Mouse (Mus musculus): ENCODE measurements around the gene Pex19. TPM values are rescaled to one million over a fixed set of nuclear protein-coding genes. Genes with fewer than 3 reads are reported as not detected.

Gene Pex19
- polyA plus RNA-seq (2015; fragmentation: Nextera tagmentation; extraction: Ambion mirVana), result 132 and 134 TPM in 2 replicates

DNA sequence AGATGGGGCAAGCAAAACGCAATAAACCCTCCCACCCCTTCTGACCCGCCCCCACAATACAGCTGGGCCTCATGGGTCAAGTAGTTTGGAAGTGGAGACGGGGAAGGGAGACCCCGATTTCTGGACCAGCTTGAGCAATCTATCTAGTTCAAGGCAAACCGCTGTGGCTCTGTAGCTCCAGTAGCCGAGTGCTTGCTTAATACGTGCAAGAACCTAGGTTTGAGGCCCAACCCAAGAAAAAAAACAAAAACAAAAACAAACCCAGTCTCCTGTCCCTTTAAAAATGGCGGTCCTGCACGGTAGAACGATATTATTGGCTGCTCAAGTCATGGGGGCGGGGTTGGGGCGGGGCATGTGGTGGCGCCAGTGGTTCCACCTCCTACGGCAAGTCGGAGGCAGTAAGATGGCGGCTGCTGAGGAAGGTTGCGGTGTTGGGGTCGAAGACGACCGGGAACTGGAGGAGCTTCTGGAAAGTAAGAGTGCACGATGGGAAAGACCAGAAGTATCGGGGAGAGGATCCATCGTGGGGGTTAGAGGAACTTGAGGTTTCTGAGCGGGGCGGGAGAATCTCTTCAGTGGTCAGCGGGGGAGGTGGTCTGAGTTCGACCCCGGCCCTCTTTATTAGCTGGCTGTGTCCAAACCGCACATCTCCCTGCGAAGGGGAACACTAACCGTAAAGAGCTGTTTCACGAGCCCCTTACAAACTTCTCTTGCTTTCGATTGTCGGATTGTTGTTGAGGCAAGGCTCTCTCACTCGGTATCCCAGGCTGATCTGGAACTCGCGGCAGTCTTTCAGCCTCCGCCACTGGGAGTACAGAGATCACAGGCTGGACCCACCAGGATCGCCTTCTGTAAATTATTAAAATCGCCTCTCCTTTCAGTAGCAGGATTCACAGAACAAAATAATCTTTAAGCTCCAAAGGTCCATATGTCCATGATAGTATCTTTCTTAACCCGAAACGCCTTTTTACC lies at the start of gene Pex19:
Pex19 (plus strand) TSS at position 380 of the 972 bp plus-strand sequence.
- Histone ChIP-seq H3K36me3 (ENCODE audit: control insufficient read depth, insufficient read depth) (peaks cover 48% of the 10 kb centered on the region), H3K9me3 (ENCODE audit: control insufficient read depth) (no peaks in the 10 kb centered on the region)
- under 1% methylated on average over 42 of the region's 42 CpGs for WGBS

DNA sequence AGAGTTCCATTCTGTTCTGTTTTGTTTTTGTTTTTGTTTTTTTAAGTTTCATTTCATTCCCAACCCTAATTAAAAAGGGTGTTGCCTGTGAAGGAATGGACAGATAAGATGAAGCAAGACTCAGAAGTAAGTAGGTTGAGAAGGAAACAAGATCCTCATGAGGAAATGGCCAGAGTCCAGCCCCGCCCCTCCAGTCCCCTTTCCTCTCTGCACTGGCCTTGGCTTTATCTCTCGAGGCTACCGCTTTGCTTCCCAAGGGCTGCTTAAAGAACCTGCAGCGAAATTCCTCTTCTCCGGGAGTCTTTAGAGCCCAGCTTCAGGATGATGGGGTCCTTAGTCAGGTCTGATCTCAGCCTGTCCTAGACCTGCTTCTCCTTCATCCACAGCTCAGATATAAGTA lies 48.6 kb upstream of the Pex19 start:
- no peaks in the 10 kb centered on the region for H3K9me3 ChIP-seq (ENCODE audit: control insufficient read depth)
- ATAC-seq, result peak; percentile 72
- H3K4me2 ChIP-seq (replicated peaks; ENCODE audit: low read depth), result peak overlapping the region; percentile 18; the same call in 1 of the 2 replicates
- H3K4me1 ChIP-seq (replicated peaks; ENCODE audit: control insufficient read depth, insufficient read depth, low read length), result no peaks in the 10 kb centered on the region
- H3K36me3 ChIP-seq (ENCODE audit: control insufficient read depth, insufficient read depth), result peaks cover 55% of the 10 kb centered on the region
- H3K4me3 ChIP-seq (ENCODE audit: low read depth, low read length), result 0 out of 2 replicates have a peak overlapping the region, but pooled peaks have one; percentile 2
- no peak for TF ChIP-seq CTCF (IDR thresholded peaks at IDR 0.05; ENCODE audit: low read depth)
- H3K9ac ChIP-seq (ENCODE audit: low read depth, low read length), result no peak overlapping the region
- no peaks in the 10 kb centered on the region for H3K27me3 ChIP-seq (replicated peaks; ENCODE audit: control insufficient read depth, insufficient read depth, low read length)
- WGBS, result 36% methylated on average over 5 of the region's 5 CpGs
- H3K27ac ChIP-seq (ENCODE audit: low read depth, low read length), result peak overlapping the region; percentile 68

More for the DNA sequence above, at the start of gene Pex19:
- Histone ChIP-seq H3K9ac (ENCODE audit: low read depth, low read length) (peak within 1 kb of the TSS; percentile 78), H3K4me2 (replicated peaks; ENCODE audit: low read depth) (peak within 1 kb of the TSS; percentile 83), H3K4me1 (replicated peaks; ENCODE audit: control insufficient read depth, insufficient read depth, low read length) (peaks cover 4% of the 10 kb centered on the region; the same call in 1 of the 2 replicates), H3K27ac (ENCODE audit: low read depth, low read length) (peak within 1 kb of the TSS; percentile 83), H3K27me3 (replicated peaks; ENCODE audit: control insufficient read depth, insufficient read depth, low read length) (no peaks in the 10 kb centered on the region), H3K4me3 (ENCODE audit: low read depth, low read length) (peak within 1 kb of the TSS; percentile 69)
- peak; percentile 91 for ATAC-seq
- TF ChIP-seq CTCF (IDR thresholded peaks at IDR 0.05; ENCODE audit: low read depth), result no peak

DNA sequence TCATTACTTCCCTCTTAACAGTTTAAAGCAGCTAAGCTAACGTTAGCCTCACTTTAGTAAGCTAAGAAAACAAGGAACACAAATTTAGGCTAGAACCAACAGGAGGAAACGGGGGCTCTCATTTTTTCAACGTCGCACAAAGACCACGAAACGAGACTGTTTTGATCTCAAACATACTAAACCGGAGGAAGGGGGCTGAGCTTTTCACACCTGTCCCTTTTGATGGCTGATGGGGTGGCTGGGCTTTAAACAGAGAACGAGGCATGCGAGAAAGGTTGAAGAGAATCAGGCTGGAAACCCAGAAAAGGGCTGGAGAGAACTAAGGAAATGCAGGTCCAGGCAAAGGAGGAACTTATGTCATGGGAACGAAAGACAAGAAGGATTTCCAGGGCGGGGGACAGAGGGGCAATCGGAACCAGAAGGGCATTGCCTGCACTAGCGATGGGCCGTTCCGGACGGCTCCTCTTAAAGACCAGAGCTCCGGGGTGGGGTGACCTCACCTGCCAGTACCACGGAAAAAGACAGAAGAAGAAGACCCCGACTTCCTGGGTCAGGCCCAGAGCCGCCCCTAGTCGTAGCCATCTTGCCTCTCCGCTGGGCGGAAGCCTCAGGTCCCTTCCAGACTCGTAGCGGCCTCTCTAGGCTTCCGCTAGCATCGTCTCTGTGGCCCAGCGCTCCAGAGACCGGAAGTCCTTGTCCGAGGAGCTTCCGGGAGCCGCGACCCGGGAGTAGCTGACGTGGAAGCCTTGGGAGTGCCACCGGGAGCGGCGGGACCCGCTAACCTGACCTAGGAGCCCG lies 44.3 kb upstream of the Pex19 start, which contains the start of the genes Copa and Ncstn:
Copa (plus strand) TSS at position 429 of the 798 bp plus-strand sequence.
Ncstn (minus strand) TSS at position 695 of the 798 bp plus-strand sequence.
- H3K27me3 ChIP-seq (replicated peaks; ENCODE audit: control insufficient read depth, insufficient read depth, low read length), result no peaks in the 10 kb centered on the region
- peak; percentile 94 for ATAC-seq
- H3K27ac ChIP-seq (ENCODE audit: low read depth, low read length), result peak within 1 kb of the TSS; percentile 89
- H3K9me3 ChIP-seq (ENCODE audit: control insufficient read depth), result no peaks in the 10 kb centered on the region
- peaks cover 7% of the 10 kb centered on the region; the same call in 1 of the 2 replicates for H3K4me1 ChIP-seq (replicated peaks; ENCODE audit: control insufficient read depth, insufficient read depth, low read length)
- H3K36me3 ChIP-seq (ENCODE audit: control insufficient read depth, insufficient read depth), result peaks cover 15% of the 10 kb centered on the region; the same call in 1 of the 2 replicates
- H3K4me3 ChIP-seq (ENCODE audit: low read depth, low read length), result peak within 1 kb of the TSS; percentile 84
- TF ChIP-seq CTCF (IDR thresholded peaks at IDR 0.05; ENCODE audit: low read depth), result peak; percentile 56
- peak within 1 kb of the TSS; percentile 71 for H3K4me2 ChIP-seq (replicated peaks; ENCODE audit: low read depth)
- under 1% methylated on average over 40 of the region's 40 CpGs for WGBS
- H3K9ac ChIP-seq (ENCODE audit: low read depth, low read length), result peak within 1 kb of the TSS; percentile 88

DNA sequence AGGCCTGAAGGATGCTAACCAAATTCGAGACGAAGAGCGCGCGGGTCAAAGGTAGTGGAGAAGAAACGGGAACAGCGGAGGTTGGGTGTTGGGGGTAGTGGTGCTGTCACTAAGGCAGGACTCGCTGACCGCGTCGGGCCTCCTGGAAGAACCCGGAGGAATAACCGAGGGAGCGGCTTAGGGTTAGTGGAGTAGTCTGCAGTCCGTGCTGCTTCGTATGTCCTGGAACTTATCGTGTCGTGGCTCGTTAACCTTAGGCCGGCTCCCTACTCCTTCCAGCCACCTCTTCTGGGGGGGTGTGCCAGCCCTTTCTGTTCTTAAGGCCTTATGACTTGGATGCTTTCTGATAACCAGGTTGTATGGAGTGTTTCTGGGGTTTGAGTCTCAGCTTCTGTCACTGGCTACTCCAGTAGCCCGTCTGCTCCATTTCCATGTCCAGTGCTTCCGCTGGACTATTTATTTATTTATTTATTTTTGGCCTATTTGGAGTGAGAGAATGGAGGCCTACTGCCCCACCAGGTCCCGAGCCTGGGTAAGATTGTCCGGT lies 43.6 kb upstream of the Pex19 start:
- Histone ChIP-seq H3K27ac (ENCODE audit: low read depth, low read length) (peak overlapping the region; percentile 89), H3K4me2 (replicated peaks; ENCODE audit: low read depth) (peak overlapping the region; percentile 71), H3K9me3 (ENCODE audit: control insufficient read depth) (no peaks in the 10 kb centered on the region), H3K36me3 (ENCODE audit: control insufficient read depth, insufficient read depth) (peaks cover 17% of the 10 kb centered on the region), H3K4me3 (ENCODE audit: low read depth, low read length) (peak overlapping the region; percentile 84), H3K9ac (ENCODE audit: low read depth, low read length) (peak overlapping the region; percentile 88), H3K27me3 (replicated peaks; ENCODE audit: control insufficient read depth, insufficient read depth, low read length) (no peaks in the 10 kb centered on the region), H3K4me1 (replicated peaks; ENCODE audit: control insufficient read depth, insufficient read depth, low read length) (peaks cover 7% of the 10 kb centered on the region; the same call in 1 of the 2 replicates)
- peak; percentile 65 for ATAC-seq
- TF ChIP-seq CTCF (IDR thresholded peaks at IDR 0.05; ENCODE audit: low read depth), result no peak
- WGBS, result under 1% methylated on average over 24 of the region's 24 CpGs

DNA sequence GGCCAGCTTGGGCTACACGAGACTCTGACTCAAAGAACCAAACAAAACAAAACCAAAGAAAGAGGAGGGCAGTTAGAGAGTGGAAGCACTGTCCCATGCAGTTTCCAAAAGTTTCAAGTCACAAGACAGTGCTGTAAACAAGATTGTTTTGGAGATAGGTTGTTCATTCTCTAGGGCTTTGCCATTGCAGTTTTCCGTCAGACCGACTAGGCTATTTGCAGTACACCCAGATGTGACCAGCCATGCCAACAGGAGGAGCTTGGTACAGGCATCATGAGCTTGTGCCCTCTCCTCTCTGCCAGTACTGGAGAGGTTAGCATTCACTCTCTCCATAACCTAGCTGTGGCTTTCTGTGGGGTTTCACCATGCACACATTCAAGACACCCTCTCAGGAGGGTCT lies 33.0 kb upstream of the Pex19 start:
- ATAC-seq, result no peak
- no peaks in the 10 kb centered on the region for H3K4me1 ChIP-seq (replicated peaks; ENCODE audit: control insufficient read depth, insufficient read depth, low read length)
- 55% methylated on average over 3 of the region's 3 CpGs for WGBS
- H3K9me3 ChIP-seq (ENCODE audit: control insufficient read depth), result no peaks in the 10 kb centered on the region
- no peak for TF ChIP-seq CTCF (IDR thresholded peaks at IDR 0.05; ENCODE audit: low read depth)
- peaks cover 90% of the 10 kb centered on the region for H3K36me3 ChIP-seq (ENCODE audit: control insufficient read depth, insufficient read depth)
- H3K9ac ChIP-seq (ENCODE audit: low read depth, low read length), result no peak overlapping the region
- H3K27me3 ChIP-seq (replicated peaks; ENCODE audit: control insufficient read depth, insufficient read depth, low read length), result no peaks in the 10 kb centered on the region
- no peak overlapping the region for H3K27ac ChIP-seq (ENCODE audit: low read depth, low read length)
- H3K4me3 ChIP-seq (ENCODE audit: low read depth, low read length), result no peak overlapping the region
- no peak overlapping the region for H3K4me2 ChIP-seq (replicated peaks; ENCODE audit: low read depth)

All from intestine, postnatal 0 days (tissue).